Mouse (Mus musculus): Measurements from ENCODE around the gene Ube2h.

DNA sequence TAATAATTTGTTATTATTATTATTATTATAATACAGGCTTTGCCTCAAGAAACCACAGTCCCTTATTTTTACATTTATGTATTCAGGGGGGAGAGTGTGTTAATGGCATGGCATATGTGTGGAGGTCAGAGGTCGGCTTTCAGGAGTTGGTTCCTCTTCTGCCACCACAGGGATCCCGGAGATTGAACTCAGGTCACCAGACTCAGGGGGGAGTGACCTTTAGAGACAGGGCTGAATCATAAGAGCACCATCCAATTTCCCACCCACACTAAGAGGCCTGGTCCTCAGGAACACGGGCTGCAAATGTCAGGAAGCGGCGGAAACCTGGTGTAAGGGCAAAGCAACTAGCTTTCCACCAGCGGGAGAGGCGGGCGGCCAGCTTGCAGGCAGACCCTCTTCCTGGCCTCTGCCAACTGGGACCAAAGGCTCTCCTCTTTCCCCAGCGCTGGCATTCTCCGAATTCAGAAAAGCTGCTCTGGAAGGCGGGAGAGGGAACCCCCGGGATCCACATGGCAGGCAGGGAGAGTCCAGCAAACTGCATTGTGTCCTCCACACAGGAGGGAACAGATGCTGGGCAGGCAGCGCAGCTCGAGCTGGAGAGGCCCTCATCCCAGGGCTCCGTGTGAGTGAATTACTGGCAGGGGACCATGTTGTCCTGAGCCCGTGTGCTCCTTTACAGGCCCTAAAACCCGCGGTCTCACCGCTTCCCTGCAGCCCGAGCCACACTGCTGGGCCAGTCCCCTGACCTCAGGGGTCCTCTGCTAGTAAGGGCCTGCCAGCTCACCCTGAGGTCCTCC is 99.8 kb downstream of the Ube2h start:
- TF ChIP-seq CTCF (IDR thresholded peaks at IDR 0.05; ENCODE audit: borderline replicate concordance, extremely low read depth, insufficient read depth, insufficient read length), result no peak
- no peak for TF ChIP-seq POLR2A (IDR thresholded peaks at IDR 0.05; ENCODE audit: borderline replicate concordance, extremely low read depth, insufficient read depth, insufficient read length, poor library complexity, severe bottlenecking)
